Mouse (Mus musculus): ENCODE measurements around the gene Mcm10.

DNA sequence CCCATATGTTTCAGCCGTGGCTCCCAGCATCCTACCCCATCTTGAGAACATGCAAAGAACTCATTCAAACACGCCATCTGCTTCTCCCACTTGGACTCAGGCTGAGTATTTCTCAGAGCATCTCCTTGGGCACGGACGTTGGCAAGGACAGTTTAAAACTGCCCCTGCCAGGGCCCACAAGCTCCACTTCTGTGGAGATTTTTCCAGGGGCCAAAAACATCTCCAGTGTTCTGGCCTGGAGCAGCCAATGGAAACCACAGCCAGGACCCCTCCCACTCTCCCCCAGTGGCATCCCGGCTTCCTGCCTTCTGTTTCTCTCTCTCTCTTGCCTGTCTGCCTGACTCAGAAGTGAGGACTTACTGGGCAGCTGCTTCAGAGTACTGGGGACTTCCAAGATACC, 36.8 kb downstream of the Mcm10 start, which contains the start of gene Ucma:
- TF ChIP-seq ZC3H11A (IDR thresholded peaks at IDR 0.05; ENCODE audit: borderline replicate concordance, low read depth, low read length) (no peak), HCFC1 (IDR thresholded peaks at IDR 0.05; ENCODE audit: borderline replicate concordance, insufficient read depth, low read length) (no peak), MAFK (IDR thresholded peaks at IDR 0.05; ENCODE audit: insufficient read depth, low read depth, low read length) (no peak), CHD2 (IDR thresholded peaks at IDR 0.05; ENCODE audit: low read depth, low read length) (no peak), ZNF384 (IDR thresholded peaks at IDR 0.05; ENCODE audit: low read depth, low read length) (no peak)

Measured in ES-E14 (cell line).